Mouse (Mus musculus): ENCODE results near the gene Plekha1. TPM values are rescaled to one million over a fixed set of nuclear protein-coding genes. Genes with fewer than 3 reads are reported as not detected.

Plekha1 gene
- polyA plus RNA-seq, 1 experiment from 2014 or later, result 50.0 TPM

Small RNAs within 50 kb of the gene (microRNA-seq; reads per million reads assigned to microRNA genes)
- gene Mir7061, result 0.63 reads per million

Other genes with a start within 250 kb of the Plekha1 start
- 0.09 TPM in 1 of 2 replicates, not detected in the other for gene Btbd16, start 91.7 kb upstream of the Plekha1 start, polyA plus RNA-seq (2015; fragmentation: Nextera tagmentation; extraction: Ambion mirVana)
- gene Htra1, start 70.4 kb downstream of the Plekha1 start, polyA plus RNA-seq (2015; fragmentation: Nextera tagmentation; extraction: Ambion mirVana), result 78.0 and 80.3 TPM in 2 replicates
- gene Dmbt1, start 166.3 kb downstream of the Plekha1 start, polyA plus RNA-seq (2015; fragmentation: Nextera tagmentation; extraction: Ambion mirVana), result 0.06 TPM in 1 of 2 replicates, not detected in the other

All from heart, embryonic 15.5 days (tissue).